Mouse (Mus musculus) erythroblast, embryonic 14.5 days (primary cell): ENCODE data around the gene Rhox4b. TPM values are rescaled to one million over a fixed set of nuclear protein-coding genes. Genes with fewer than 3 reads are reported as not detected.
"Not testable (repeated sequence)": the region's sequence is repeated elsewhere in the genome, so short reads cannot be mapped to it uniquely, and the experiment has no call there.

Experiments
- H3K27me3 ChIP-seq: 2 replicates; pipeline ENCODE4 v1.6.1; 2012; ENCODE audit warnings: inconsistent platforms; ENCODE audit not compliant: control insufficient read depth
- H3K36me3 ChIP-seq: 2 replicates; pipeline ENCODE4 v1.6.1; 2012; ENCODE audit warnings: mild to moderate bottlenecking, inconsistent platforms; ENCODE audit not compliant: control insufficient read depth
- H3K4me1 ChIP-seq: 2 replicates; pipeline ENCODE4 v1.6.1; 2012; ENCODE audit warnings: inconsistent platforms; ENCODE audit not compliant: control insufficient read depth
- H3K4me3 ChIP-seq: replicated peaks from 2 replicates; pipeline ENCODE3; 2012; ENCODE audit warnings: moderate library complexity, mild to moderate bottlenecking, inconsistent platforms
- H3K9me3 ChIP-seq: 2 replicates; pipeline ENCODE4 v1.6.1; 2012; ENCODE audit warnings: low read length, inconsistent platforms, mixed read lengths; ENCODE audit not compliant: control insufficient read depth
- polyA plus RNA-seq: library from polyadenylated mRNA; stranded (reverse); fragments of >175 nt; gene quantifications from 2 replicates; pipeline ENCODE4 v1.2.3, GENCODE M21; 2012

The Rhox4b gene
- not detected in 2 replicates for polyA plus RNA-seq

DNA sequence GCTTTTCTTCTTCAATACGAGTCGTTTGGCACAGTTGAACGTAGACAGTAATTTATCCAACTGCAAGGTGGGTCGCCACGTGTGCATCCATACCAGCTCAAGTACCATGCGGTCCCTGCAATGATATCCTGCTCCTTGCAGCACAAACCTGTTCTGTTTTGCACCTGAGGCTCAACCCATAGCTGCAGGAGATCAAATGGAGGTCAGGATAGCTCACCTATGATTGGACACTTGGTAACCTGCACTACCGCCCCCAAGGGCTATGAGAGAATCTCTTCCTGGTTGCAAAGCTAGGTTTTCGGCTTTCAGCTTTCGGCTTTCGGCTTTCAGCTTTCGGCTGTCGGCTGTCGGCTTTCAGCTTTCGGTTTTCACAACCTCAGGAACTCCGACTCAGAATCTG lies at the start of gene Rhox4b:
Gene Rhox4b (plus strand): TSS at position 301 of the 400 bp plus-strand sequence.
- not testable (repeated sequence) for H3K9me3 ChIP-seq, H3K27me3 ChIP-seq, H3K4me1 ChIP-seq, H3K4me3 ChIP-seq, H3K36me3 ChIP-seq

DNA sequence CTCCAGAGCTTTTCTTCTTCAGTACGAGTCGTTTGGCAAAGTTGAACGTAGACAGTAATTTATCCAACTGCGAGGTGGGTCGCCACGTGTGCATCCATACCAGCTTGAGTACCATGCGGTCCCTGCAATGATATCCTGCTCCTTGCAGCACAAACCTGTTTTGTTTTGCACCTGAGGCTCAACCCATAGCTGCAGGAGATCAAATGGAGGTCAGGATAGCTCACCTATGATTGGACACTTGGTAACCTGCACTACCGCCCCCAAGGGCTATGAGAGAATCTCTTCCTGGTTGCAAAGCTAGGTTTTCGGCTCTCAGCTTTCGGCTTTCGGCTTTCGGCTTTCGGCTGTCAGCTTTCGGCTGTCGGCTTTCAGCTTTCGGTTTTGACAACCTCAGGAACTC lies 41.7 kb upstream of the Rhox4b start, which contains the start of gene Rhox4a2:
Gene Rhox4a2 (plus strand): TSS at position 301 of the 400 bp plus-strand sequence.
- not testable (repeated sequence) for H3K27me3 ChIP-seq, H3K9me3 ChIP-seq, H3K4me3 ChIP-seq, H3K4me1 ChIP-seq, H3K36me3 ChIP-seq

DNA sequence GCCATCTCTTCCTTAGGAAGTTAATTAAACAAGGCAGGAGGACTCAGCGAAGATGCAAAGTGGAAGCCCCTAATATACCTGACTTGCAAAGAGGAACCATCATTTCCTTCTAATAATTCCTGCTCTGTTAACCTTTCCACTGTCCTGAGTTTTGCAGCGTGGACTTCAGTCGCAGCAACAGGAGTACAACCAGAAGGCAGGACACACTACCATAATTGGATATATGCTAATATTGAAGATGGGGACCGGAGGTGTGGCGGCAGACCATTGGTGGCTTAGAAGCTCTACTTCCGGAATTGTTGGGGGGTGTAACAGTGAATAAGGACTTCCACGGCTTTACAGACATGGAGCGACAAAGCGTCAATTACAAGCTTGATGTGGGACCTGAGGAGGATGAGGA lies 20.5 kb upstream of the Rhox4b start, which contains the start of gene Rhox2b:
Gene Rhox2b (plus strand): TSS at position 301 of the 400 bp plus-strand sequence.
- H3K9me3 ChIP-seq, H3K4me1 ChIP-seq, H3K4me3 ChIP-seq, H3K36me3 ChIP-seq, H3K27me3 ChIP-seq: not testable (repeated sequence)

DNA sequence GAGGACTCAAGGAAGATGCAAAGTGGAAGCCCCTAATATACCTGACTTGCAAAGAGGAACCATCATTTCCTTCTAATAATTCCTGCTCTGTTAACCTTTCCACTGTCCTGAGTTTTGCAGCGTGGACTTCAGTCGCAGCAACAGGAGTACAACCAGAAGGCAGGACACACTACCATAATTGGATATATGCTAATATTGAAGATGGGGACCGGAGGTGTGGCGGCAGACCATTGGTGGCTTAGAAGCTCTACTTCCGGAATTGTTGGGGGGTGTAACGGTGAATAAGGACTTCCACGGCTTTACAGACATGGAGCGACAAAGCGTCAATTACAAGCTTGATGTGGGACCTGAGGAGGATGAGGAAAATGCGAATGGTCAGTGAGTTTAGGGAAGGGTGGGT lies 21.1 kb downstream of the Rhox4b start, which contains the start of gene Rhox2c:
Gene Rhox2c (plus strand): TSS at position 301 of the 400 bp plus-strand sequence.
- not testable (repeated sequence) for H3K27me3 ChIP-seq, H3K4me3 ChIP-seq, H3K9me3 ChIP-seq, H3K4me1 ChIP-seq, H3K36me3 ChIP-seq

DNA sequence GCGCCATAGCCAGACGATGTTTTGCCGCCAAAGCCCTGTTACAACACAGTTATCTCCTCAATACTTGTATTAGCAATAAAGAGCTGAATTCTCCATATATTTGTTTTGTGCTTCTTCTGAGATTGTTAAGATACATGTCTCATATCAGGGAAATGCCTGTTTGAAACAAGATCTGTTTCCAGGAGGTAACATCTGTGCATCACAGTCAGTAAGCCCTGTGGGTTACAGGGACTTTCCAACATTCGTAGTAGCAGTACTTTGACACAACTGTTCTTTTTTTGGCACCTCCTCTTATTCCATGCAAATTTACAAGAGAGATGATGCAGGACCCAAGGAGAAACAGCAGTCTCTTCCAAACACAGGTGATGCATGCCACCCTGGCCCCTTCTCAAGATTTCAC lies 26.0 kb downstream of the Rhox4b start, which contains the start of gene Rhox3c:
Gene Rhox3c (plus strand): TSS at position 301 of the 400 bp plus-strand sequence.
- H3K9me3 ChIP-seq, H3K27me3 ChIP-seq, H3K36me3 ChIP-seq, H3K4me1 ChIP-seq, H3K4me3 ChIP-seq: not testable (repeated sequence)

DNA sequence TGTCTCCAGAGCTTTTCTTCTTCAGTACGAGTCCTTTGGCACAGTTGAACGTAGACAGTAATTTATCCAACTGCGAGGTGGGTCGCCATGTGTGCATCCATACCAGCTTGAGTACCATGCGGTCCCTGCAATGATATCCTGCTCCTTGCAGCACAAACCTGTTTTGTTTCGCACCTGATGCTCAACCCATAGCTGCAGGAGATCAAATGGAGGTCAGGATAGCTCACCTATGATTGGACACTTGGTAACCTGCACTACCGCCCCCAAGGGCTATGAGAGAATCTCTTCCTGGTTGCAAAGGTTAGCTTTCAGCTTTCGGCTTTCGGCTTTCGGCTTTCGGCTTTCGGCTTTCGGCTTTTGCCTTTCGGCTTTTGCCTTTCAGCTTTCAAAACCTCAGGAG lies 47.7 kb downstream of the Rhox4b start, which contains the start of gene Rhox4c:
Gene Rhox4c (plus strand): TSS at position 301 of the 400 bp plus-strand sequence.
- not testable (repeated sequence) for H3K27me3 ChIP-seq, H3K36me3 ChIP-seq, H3K4me3 ChIP-seq, H3K4me1 ChIP-seq, H3K9me3 ChIP-seq

Other genes starting within 250 kb of the Rhox4b start
- 24.9 and 26.0 TPM in 2 replicates for gene Ndufa1, start 241.3 kb upstream of the Rhox4b start, polyA plus RNA-seq
- 0.04 and 0.15 TPM in 2 replicates for gene Rnf113a1, start 241.2 kb upstream of the Rhox4b start, polyA plus RNA-seq
- not detected in 2 replicates for gene Gm9, start 221.5 kb upstream of the Rhox4b start, polyA plus RNA-seq
- gene Rhox1, start 210.2 kb upstream of the Rhox4b start, polyA plus RNA-seq, result not detected in 2 replicates
- gene Rhox2a, start 187.5 kb upstream of the Rhox4b start, polyA plus RNA-seq, result not detected in 2 replicates
- gene Rhox3a, start 182.6 kb upstream of the Rhox4b start, polyA plus RNA-seq, result not detected in 2 replicates
- gene Rhox4a, start 167.2 kb upstream of the Rhox4b start, polyA plus RNA-seq, result not detected in 2 replicates
- not detected in 2 replicates for gene Rhox3a2, start 52.5 kb upstream of the Rhox4b start, polyA plus RNA-seq
- gene Rhox4a2, start 41.6 kb upstream of the Rhox4b start, polyA plus RNA-seq, result not detected in 2 replicates
- gene Rhox2b, start 20.4 kb upstream of the Rhox4b start, polyA plus RNA-seq, result not detected in 2 replicates
- gene Rhox2c, start 21.2 kb downstream of the Rhox4b start, polyA plus RNA-seq, result not detected in 2 replicates
- gene Rhox3c, start 26.1 kb downstream of the Rhox4b start, polyA plus RNA-seq, result not detected in 2 replicates
- gene Rhox4c, start 47.8 kb downstream of the Rhox4b start, polyA plus RNA-seq, result not detected in 2 replicates
- not detected in 2 replicates for gene Rhox2d, start 60.9 kb downstream of the Rhox4b start, polyA plus RNA-seq
- not detected in 2 replicates for gene Rhox4d, start 81.9 kb downstream of the Rhox4b start, polyA plus RNA-seq
- not detected in 2 replicates for gene Rhox2e, start 98.0 kb downstream of the Rhox4b start, polyA plus RNA-seq
- gene Rhox3e, start 109.5 kb downstream of the Rhox4b start, polyA plus RNA-seq, result not detected in 2 replicates
- gene Rhox4e, start 124.9 kb downstream of the Rhox4b start, polyA plus RNA-seq, result not detected in 2 replicates
- gene Rhox2f, start 138.9 kb downstream of the Rhox4b start, polyA plus RNA-seq, result not detected in 2 replicates
- gene Rhox3f, start 148.5 kb downstream of the Rhox4b start, polyA plus RNA-seq, result not detected in 2 replicates
- not detected in 2 replicates for gene Rhox4f, start 175.2 kb downstream of the Rhox4b start, polyA plus RNA-seq
- gene Rhox3g, start 196.1 kb downstream of the Rhox4b start, polyA plus RNA-seq, result not detected in 2 replicates
- not detected in 2 replicates for gene Rhox2g, start 211.0 kb downstream of the Rhox4b start, polyA plus RNA-seq
- not detected in 2 replicates for gene Rhox4g, start 218.8 kb downstream of the Rhox4b start, polyA plus RNA-seq
- gene Rhox3h, start 236.3 kb downstream of the Rhox4b start, polyA plus RNA-seq, result not detected in 2 replicates
- gene Rhox2h, start 240.8 kb downstream of the Rhox4b start, polyA plus RNA-seq, result not detected in 2 replicates